Mouse (Mus musculus): ENCODE data around the gene Arntl2.

DNA sequence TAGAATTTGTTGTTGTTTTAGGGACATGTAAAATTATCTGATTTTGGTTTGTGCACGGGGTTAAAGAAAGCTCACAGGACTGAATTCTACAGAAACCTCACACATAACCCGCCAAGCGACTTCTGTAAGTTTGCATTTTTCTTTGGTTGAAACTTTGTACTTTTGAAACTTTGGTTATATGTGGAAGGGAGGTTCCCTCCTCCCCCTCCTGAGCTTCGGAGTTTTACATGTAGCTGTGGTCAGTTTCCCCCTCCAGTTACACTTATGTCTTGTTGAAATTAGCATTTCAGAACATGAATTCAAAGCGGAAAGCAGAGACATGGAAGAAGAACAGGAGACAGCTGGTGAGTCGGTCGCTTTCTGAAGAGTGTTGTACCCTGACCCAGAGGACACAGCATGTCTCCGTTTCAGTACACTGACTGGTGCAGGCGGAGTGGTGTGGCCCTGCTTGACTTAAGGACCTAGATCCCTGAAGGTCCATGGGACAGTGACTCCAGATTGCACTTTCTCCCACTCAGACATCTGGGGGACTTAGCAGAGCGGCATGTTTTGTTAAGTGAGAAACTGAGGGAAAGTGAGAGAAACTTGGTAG, 26.9 kb upstream of the Arntl2 start:
- TF ChIP-seq TAL1 (IDR thresholded peaks at IDR 0.05; ENCODE audit: low read length), result no peak
- no peak for TF ChIP-seq GATA1 (IDR thresholded peaks at IDR 0.05; ENCODE audit: low read length)
